Mouse (Mus musculus) MEL (cell line): ENCODE measurements around the gene Sec1.
"Not testable (repeated sequence)": the region's sequence is repeated elsewhere in the genome, so short reads cannot be mapped to it uniquely, and the experiment has no call there.

ENCODE experiments used
- CTCF ChIP-seq, 3 experiments: IDR thresholded peaks in 2 of 3; conservative IDR thresholded peaks in 1 of 3; 2 replicates each; pipeline ENCODE4 v1.5.1; 2011 to 2012; ENCODE audit warnings: low read length in 3 of 3, low read depth in 2 of 3, mild to moderate bottlenecking in 2 of 3, improper control_type of control experiment in 1 of 3, inconsistent platforms in 1 of 3, mixed read lengths in 1 of 3, moderate library complexity in 1 of 3; ENCODE audit not compliant: control insufficient read depth in 1 of 3, insufficient read depth in 1 of 3, poor library complexity in 1 of 3, severe bottlenecking in 1 of 3
- GABPA ChIP-seq: IDR thresholded peaks from 2 replicates; pipeline ENCODE4 v1.6.1; 2012; ENCODE audit warnings: low read depth, mild to moderate bottlenecking, inconsistent platforms, low read length, improper control_type of control experiment, moderate library complexity
- RCOR1 ChIP-seq: IDR thresholded peaks from 2 replicates; pipeline ENCODE4 v1.6.1; 2012; ENCODE audit warnings: low read depth, mild to moderate bottlenecking, inconsistent platforms, low read length, improper control_type of control experiment

DNA sequence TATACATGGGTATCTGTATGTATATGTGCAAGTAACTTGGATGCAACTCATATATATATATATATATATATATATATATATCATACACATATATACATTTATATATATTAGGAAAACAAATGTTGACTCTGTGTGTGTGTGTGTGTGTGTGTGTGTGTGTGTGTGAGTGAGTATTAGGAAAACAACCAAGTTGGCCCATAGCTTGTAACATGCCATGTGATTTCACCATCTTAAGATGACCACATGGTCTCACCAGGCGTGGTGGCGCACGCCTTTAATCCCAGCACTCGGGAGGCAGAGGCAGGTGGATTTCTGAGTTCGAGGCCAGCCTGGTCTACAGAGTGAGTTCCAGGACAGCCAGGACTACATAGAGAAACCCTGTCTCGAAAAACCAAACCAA, 32.5 kb downstream of the Sec1 start:
- not testable (repeated sequence) for TF ChIP-seq GABPA; RCOR1; CTCF (IDR thresholded peaks at IDR 0.05 in 2 of 3, conservative IDR thresholded peaks at IDR 0.05 in 1 of 3; ENCODE audit: control insufficient read depth in 1 of 3, insufficient read depth in 1 of 3, low read depth in 2 of 3, low read length in 3 of 3, poor library complexity in 1 of 3, severe bottlenecking in 1 of 3)
